Mouse (Mus musculus): ENCODE data around the gene Mmel1. TPM values are rescaled to one million over a fixed set of nuclear protein-coding genes. Genes with fewer than 3 reads are reported as not detected.

Gene Mmel1
- polyA plus RNA-seq, 1 experiment: 0.09 TPM

DNA sequence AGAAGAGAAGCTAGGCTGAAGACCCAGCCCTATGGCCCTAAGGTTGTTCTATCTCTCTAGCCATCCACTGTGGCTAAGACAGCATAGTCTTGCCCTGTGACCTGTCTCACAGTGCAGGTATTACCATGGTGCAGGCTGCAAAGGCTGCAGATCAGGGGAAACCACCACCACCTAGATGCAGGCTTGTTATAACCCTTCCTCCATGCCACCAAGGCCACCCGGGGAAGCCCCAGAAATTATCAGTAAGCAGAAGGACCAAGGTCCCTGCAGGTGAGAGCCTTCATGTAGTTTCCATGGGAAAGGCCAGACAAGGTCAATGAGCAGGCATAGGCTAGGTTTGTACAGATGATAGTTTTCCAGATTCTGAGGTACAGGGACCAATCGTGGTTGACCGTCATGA lies 44.5 kb downstream of the Mmel1 start:
- no peak for DNase-seq
- no peak overlapping the region for H3K4me3 ChIP-seq (replicated peaks; ENCODE audit: extremely low read depth, low read depth, low read length)
- no peaks in the 10 kb centered on the region for H3K4me1 ChIP-seq (ENCODE audit: control insufficient read depth, insufficient read depth, low read length)
- 86% methylated on average over 3 of the region's 3 CpGs for WGBS
- TF ChIP-seq POLR2A (IDR thresholded peaks at IDR 0.05; ENCODE audit: borderline replicate concordance, extremely low read depth, low read depth, low read length) (no peak), CTCF (IDR thresholded peaks at IDR 0.05; ENCODE audit: insufficient read depth, low read length) (no peak)

- DNase-seq: no peak
- H3K4me3 ChIP-seq (replicated peaks; ENCODE audit: extremely low read depth, low read depth, low read length): no peak overlapping the region
- 93% methylated on average over 4 of the region's 4 CpGs for WGBS
- TF ChIP-seq POLR2A (IDR thresholded peaks at IDR 0.05; ENCODE audit: borderline replicate concordance, extremely low read depth, low read depth, low read length) (no peak), CTCF (IDR thresholded peaks at IDR 0.05; ENCODE audit: insufficient read depth, low read length) (no peak)
- H3K4me1 ChIP-seq (ENCODE audit: control insufficient read depth, insufficient read depth, low read length): no peaks in the 10 kb centered on the region
Observed at GRCm38 (mm10) chr4:154914252-154914651, 44.9 kb downstream of the Mmel1 start.

- Histone ChIP-seq H3K4me1 (ENCODE audit: control insufficient read depth, insufficient read depth, low read length) (no peaks in the 10 kb centered on the region), H3K4me3 (replicated peaks; ENCODE audit: extremely low read depth, low read depth, low read length) (no peak overlapping the region)
- no peak for DNase-seq
- TF ChIP-seq CTCF (IDR thresholded peaks at IDR 0.05; ENCODE audit: insufficient read depth, low read length) (no peak), POLR2A (IDR thresholded peaks at IDR 0.05; ENCODE audit: borderline replicate concordance, extremely low read depth, low read depth, low read length) (no peak)
- 82% methylated on average over 3 of the region's 3 CpGs for WGBS
Observed at GRCm38 (mm10) chr4:154914707-154915106, 45.3 kb downstream of the Mmel1 start.

DNA sequence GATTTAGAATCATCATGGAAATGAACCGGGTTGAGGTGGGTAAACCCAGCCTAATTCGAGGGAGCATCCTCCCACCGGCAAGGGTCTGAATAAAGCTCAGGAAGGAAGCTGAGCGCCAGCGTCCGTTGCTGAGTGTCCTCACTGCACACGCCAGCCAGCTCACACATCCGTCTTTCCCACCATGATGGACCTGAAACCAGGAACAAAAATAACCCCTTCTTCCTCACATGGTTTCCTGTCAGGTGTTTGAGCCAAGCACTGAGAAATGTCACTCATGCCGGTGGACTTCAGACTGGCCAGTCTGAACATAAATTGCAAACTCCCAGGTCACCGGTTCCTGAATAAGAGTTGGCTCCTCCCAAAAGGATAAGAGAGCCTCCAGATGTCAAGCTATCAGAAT lies 45.9 kb downstream of the Mmel1 start:
- WGBS: 43% methylated on average over 10 of the region's 10 CpGs
- no peak overlapping the region for H3K4me3 ChIP-seq (replicated peaks; ENCODE audit: extremely low read depth, low read depth, low read length)
- no peaks in the 10 kb centered on the region for H3K4me1 ChIP-seq (ENCODE audit: control insufficient read depth, insufficient read depth, low read length)
- DNase-seq: no peak
- no peak for TF ChIP-seq CTCF (IDR thresholded peaks at IDR 0.05; ENCODE audit: insufficient read depth, low read length)
- no peak for TF ChIP-seq POLR2A (IDR thresholded peaks at IDR 0.05; ENCODE audit: borderline replicate concordance, extremely low read depth, low read depth, low read length)

- DNase-seq: no peak
- Histone ChIP-seq H3K4me1 (ENCODE audit: control insufficient read depth, insufficient read depth, low read length) (no peaks in the 10 kb centered on the region), H3K4me3 (replicated peaks; ENCODE audit: extremely low read depth, low read depth, low read length) (no peak overlapping the region)
- TF ChIP-seq CTCF (IDR thresholded peaks at IDR 0.05; ENCODE audit: insufficient read depth, low read length): no peak
- no peak for TF ChIP-seq POLR2A (IDR thresholded peaks at IDR 0.05; ENCODE audit: borderline replicate concordance, extremely low read depth, low read depth, low read length)
- WGBS: 82% methylated on average over 4 of the region's 4 CpGs
Observed at GRCm38 (mm10) chr4:154916662-154917061, 47.3 kb downstream of the Mmel1 start.

GRCm38 (mm10) chr4:154922291-154922690 lies 52.9 kb downstream of the Mmel1 start:
- no peak overlapping the region for H3K4me3 ChIP-seq (replicated peaks; ENCODE audit: extremely low read depth, low read depth, low read length)
- no peak for DNase-seq
- TF ChIP-seq CTCF (IDR thresholded peaks at IDR 0.05; ENCODE audit: insufficient read depth, low read length) (no peak), POLR2A (IDR thresholded peaks at IDR 0.05; ENCODE audit: borderline replicate concordance, extremely low read depth, low read depth, low read length) (no peak)
- no peaks in the 10 kb centered on the region for H3K4me1 ChIP-seq (ENCODE audit: control insufficient read depth, insufficient read depth, low read length)
- whole genome bisulfite sequencing: 72% methylated on average over 4 of the region's 4 CpGs

GRCm38 (mm10) chr4:154922931-154923330 lies 53.5 kb downstream of the Mmel1 start:
- H3K4me1 ChIP-seq (ENCODE audit: control insufficient read depth, insufficient read depth, low read length): no peaks in the 10 kb centered on the region
- no peak overlapping the region for H3K4me3 ChIP-seq (replicated peaks; ENCODE audit: extremely low read depth, low read depth, low read length)
- no peak for DNase-seq
- TF ChIP-seq POLR2A (IDR thresholded peaks at IDR 0.05; ENCODE audit: borderline replicate concordance, extremely low read depth, low read depth, low read length): no peak
- no peak for TF ChIP-seq CTCF (IDR thresholded peaks at IDR 0.05; ENCODE audit: insufficient read depth, low read length)
- 82% methylated on average over 5 of the region's 5 CpGs for WGBS

GRCm38 (mm10) chr4:154925413-154925812 lies 56.0 kb downstream of the Mmel1 start:
- TF ChIP-seq CTCF (IDR thresholded peaks at IDR 0.05; ENCODE audit: insufficient read depth, low read length) (peak; percentile 59), POLR2A (IDR thresholded peaks at IDR 0.05; ENCODE audit: borderline replicate concordance, extremely low read depth, low read depth, low read length) (no peak)
- WGBS: 59% methylated on average over 4 of the region's 4 CpGs
- no peak overlapping the region for H3K4me3 ChIP-seq (replicated peaks; ENCODE audit: extremely low read depth, low read depth, low read length)
- no peak for DNase-seq
- peaks cover 6% of the 10 kb centered on the region for H3K4me1 ChIP-seq (ENCODE audit: control insufficient read depth, insufficient read depth, low read length)

- peak; percentile 18 for DNase-seq
- Histone ChIP-seq H3K4me3 (replicated peaks; ENCODE audit: extremely low read depth, low read depth, low read length) (peak overlapping the region; percentile 46), H3K4me1 (ENCODE audit: control insufficient read depth, insufficient read depth, low read length) (peaks cover 6% of the 10 kb centered on the region)
- 41% methylated on average over 9 of the region's 9 CpGs for WGBS
- TF ChIP-seq CTCF (IDR thresholded peaks at IDR 0.05; ENCODE audit: insufficient read depth, low read length) (no peak), POLR2A (IDR thresholded peaks at IDR 0.05; ENCODE audit: borderline replicate concordance, extremely low read depth, low read depth, low read length) (no peak)
Observed at GRCm38 (mm10) chr4:154926969-154927898, 57.8 kb downstream of the Mmel1 start.

GRCm38 (mm10) chr4:154927899-154928337 lies 58.5 kb downstream of the Mmel1 start:
- 8% methylated on average over 5 of the region's 5 CpGs for WGBS
- Histone ChIP-seq H3K4me3 (replicated peaks; ENCODE audit: extremely low read depth, low read depth, low read length) (peak overlapping the region; percentile 46), H3K4me1 (ENCODE audit: control insufficient read depth, insufficient read depth, low read length) (peaks cover 6% of the 10 kb centered on the region)
- DNase-seq: peak; percentile 53
- TF ChIP-seq POLR2A (IDR thresholded peaks at IDR 0.05; ENCODE audit: borderline replicate concordance, extremely low read depth, low read depth, low read length) (peak; percentile 14; the same call in 1 of the 2 replicates), CTCF (IDR thresholded peaks at IDR 0.05; ENCODE audit: insufficient read depth, low read length) (no peak)
